Mouse (Mus musculus): Measurements from ENCODE around the gene 4930583I09Rik. TPM values are rescaled to one million over a fixed set of nuclear protein-coding genes. Genes with fewer than 3 reads are reported as not detected.

Gene 4930583I09Rik
- polyA plus RNA-seq (2014; fragmentation: Illumina TruSeq; extraction: RNeasy Lipid Tissue Mini Kit (QIAGEN cat#74804); ENCODE audit: low read depth, low replicate concordance): not detected

DNA sequence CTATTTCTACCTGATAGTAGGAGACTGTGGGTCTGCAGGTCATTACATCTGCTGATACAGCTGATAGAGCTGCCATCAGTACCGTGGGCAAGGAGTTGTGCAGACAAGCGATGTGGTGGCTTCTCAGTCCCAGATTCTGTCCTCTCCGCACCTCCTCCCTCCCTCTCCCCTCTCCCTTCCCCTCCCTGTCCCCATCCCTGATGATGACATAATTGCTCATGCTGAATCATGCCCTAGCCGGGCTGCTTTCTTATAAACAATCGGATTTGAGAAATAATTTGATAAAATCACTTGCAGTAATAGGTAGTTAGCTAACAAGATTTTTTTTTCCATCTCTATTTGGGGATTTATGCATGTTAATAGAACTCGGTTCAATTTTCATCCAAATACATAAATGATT is at the start of gene 4930583I09Rik:
Gene 4930583I09Rik (minus strand): TSS at position 144 of the 400 bp plus-strand sequence.

Other genes starting within 250 kb of the 4930583I09Rik start
- gene Man2a1, start 235.3 kb downstream of the 4930583I09Rik start, polyA plus RNA-seq (2014; fragmentation: Illumina TruSeq; extraction: RNeasy Lipid Tissue Mini Kit (QIAGEN cat#74804); ENCODE audit: low read depth, low replicate concordance): 32.6 TPM